Mouse (Mus musculus): Measurements from ENCODE around the gene Arl15. TPM values are rescaled to one million over a fixed set of nuclear protein-coding genes. Genes with fewer than 3 reads are reported as not detected.

Arl15 gene
- polyA plus RNA-seq, 1 experiment from 2014 or later = 18.2 TPM

DNA sequence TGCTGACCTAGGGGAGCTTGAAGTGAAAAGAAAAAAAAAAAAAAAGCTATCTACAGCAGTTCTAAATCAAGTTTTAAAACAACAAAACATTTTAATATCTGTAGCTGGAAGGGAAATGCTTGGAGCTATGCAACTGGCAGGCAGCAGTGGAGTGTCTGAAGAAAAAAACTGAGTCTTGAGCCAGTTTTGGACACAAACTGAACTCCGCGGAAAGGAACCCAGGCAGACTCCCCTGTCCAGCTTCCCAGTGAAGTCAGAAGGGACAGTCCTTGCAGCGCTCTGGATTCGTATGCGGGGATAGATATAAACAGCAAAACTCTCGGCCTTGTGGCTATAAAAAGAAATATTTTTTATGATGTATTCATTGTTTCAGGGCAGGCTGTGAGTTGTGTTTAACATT lies 155.8 kb downstream of the Arl15 start:
- no peak for ATAC-seq (ENCODE audit: low FRiP score, low TSS enrichment)
- H3K4me1 ChIP-seq (ENCODE audit: control insufficient read depth, insufficient read depth, low read length) = peaks cover 10% of the 10 kb centered on the region; the same call in 1 of the 2 replicates
- whole genome bisulfite sequencing = 69% methylated on average over 6 of the region's 6 CpGs
- no peak overlapping the region for H3K4me3 ChIP-seq (ENCODE audit: low read length)
- H3K9me3 ChIP-seq (ENCODE audit: control insufficient read depth, low read length) = no peaks in the 10 kb centered on the region
- no peaks in the 10 kb centered on the region for H3K36me3 ChIP-seq (ENCODE audit: control insufficient read depth, insufficient read depth, low read length)
- H3K27me3 ChIP-seq (ENCODE audit: control insufficient read depth, insufficient read depth, low read length) = no peaks in the 10 kb centered on the region
- H3K27ac ChIP-seq (ENCODE audit: low read depth, low read length) = 0 out of 2 replicates have a peak overlapping the region, but pooled peaks have one; percentile 47
- no peak overlapping the region for H3K9ac ChIP-seq (ENCODE audit: low read depth, low read length)
- H3K4me2 ChIP-seq (replicated peaks; ENCODE audit: low read depth, low read length) = no peak overlapping the region

DNA sequence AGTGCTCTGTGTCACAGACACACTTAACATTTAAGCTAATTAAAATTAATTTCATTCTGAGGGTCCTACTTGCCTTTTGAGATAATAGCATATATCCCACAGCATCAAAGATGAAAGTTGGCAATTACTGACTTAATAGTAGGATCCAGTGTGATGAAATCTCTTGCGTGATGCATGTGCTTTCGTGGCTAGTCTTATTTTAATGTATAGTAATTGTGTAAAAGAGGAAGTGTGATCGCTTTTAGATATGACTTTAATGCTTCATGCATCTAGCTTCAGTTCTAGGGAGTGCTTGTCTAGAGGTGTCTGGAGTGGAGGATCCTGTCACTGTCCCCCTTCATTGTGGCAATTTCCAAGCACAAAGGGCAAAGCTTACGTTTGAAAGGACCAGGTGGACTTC lies 163.1 kb downstream of the Arl15 start:
- H3K36me3 ChIP-seq (ENCODE audit: control insufficient read depth, insufficient read depth, low read length) = no peaks in the 10 kb centered on the region
- H3K4me1 ChIP-seq (ENCODE audit: control insufficient read depth, insufficient read depth, low read length) = no peaks in the 10 kb centered on the region
- H3K27ac ChIP-seq (ENCODE audit: low read depth, low read length) = no peak overlapping the region
- H3K9me3 ChIP-seq (ENCODE audit: control insufficient read depth, low read length) = no peaks in the 10 kb centered on the region
- H3K27me3 ChIP-seq (ENCODE audit: control insufficient read depth, insufficient read depth, low read length) = no peaks in the 10 kb centered on the region
- WGBS = 91% methylated on average over 4 of the region's 4 CpGs
- H3K9ac ChIP-seq (ENCODE audit: low read depth, low read length) = no peak overlapping the region
- H3K4me3 ChIP-seq (ENCODE audit: low read length) = no peak overlapping the region
- no peak overlapping the region for H3K4me2 ChIP-seq (replicated peaks; ENCODE audit: low read depth, low read length)
- no peak for ATAC-seq (ENCODE audit: low FRiP score, low TSS enrichment)

DNA sequence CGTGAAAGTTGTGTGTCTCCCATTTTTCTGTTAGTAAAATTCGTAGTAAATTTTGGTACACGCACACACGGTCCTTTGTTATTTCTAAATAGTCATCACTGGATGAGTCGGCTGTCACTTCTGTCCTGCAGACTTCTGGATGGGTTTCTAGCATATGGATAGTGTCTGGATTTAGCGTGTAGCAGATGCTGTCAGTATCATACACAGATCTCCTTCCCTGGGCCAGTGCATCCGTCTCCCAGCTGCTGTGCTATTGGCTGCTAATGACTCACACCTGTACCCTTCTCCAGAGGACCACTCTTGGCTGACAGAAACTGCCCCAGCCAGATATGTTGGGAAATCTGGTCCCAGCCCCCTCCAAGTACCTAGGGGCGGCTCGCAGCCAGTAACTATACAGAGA lies 170.6 kb downstream of the Arl15 start:
- WGBS = 90% methylated on average over 9 of the region's 9 CpGs
- Histone ChIP-seq H3K4me1 (ENCODE audit: control insufficient read depth, insufficient read depth, low read length) (no peaks in the 10 kb centered on the region), H3K27ac (ENCODE audit: low read depth, low read length) (no peak overlapping the region), H3K4me3 (ENCODE audit: low read length) (no peak overlapping the region), H3K4me2 (replicated peaks; ENCODE audit: low read depth, low read length) (no peak overlapping the region), H3K9ac (ENCODE audit: low read depth, low read length) (no peak overlapping the region), H3K36me3 (ENCODE audit: control insufficient read depth, insufficient read depth, low read length) (no peaks in the 10 kb centered on the region; the same call in 1 of the 2 replicates), H3K9me3 (ENCODE audit: control insufficient read depth, low read length) (no peaks in the 10 kb centered on the region), H3K27me3 (ENCODE audit: control insufficient read depth, insufficient read depth, low read length) (no peaks in the 10 kb centered on the region)
- no peak for ATAC-seq (ENCODE audit: low FRiP score, low TSS enrichment)

DNA sequence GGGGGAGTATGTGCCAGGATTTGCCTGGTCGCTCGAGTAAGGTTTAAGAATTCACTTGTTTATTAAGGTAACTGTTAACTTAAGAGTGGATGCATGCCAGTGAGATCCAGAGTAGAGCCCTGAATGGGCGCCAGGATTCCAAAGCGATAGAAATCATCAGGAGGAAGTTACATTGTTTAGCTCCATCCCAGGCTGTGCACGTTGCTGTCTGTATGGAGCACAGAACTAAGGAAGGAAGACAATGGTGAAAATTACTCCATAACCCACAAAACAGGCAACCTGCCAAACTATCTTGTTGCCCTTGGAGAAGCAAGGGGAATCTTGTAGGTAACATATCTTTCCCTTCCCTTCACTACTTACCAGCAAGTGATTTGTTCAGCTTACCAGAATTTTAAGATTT lies 176.4 kb downstream of the Arl15 start:
- H3K36me3 ChIP-seq (ENCODE audit: control insufficient read depth, insufficient read depth, low read length) = no peaks in the 10 kb centered on the region; the same call in 1 of the 2 replicates
- no peak for ATAC-seq (ENCODE audit: low FRiP score, low TSS enrichment)
- H3K27me3 ChIP-seq (ENCODE audit: control insufficient read depth, insufficient read depth, low read length) = no peaks in the 10 kb centered on the region
- H3K4me2 ChIP-seq (replicated peaks; ENCODE audit: low read depth, low read length) = no peak overlapping the region
- H3K27ac ChIP-seq (ENCODE audit: low read depth, low read length) = no peak overlapping the region
- WGBS = 80% methylated on average over 5 of the region's 5 CpGs
- H3K4me3 ChIP-seq (ENCODE audit: low read length) = no peak overlapping the region
- no peak overlapping the region for H3K9ac ChIP-seq (ENCODE audit: low read depth, low read length)
- no peaks in the 10 kb centered on the region for H3K9me3 ChIP-seq (ENCODE audit: control insufficient read depth, low read length)
- H3K4me1 ChIP-seq (ENCODE audit: control insufficient read depth, insufficient read depth, low read length) = no peaks in the 10 kb centered on the region

DNA sequence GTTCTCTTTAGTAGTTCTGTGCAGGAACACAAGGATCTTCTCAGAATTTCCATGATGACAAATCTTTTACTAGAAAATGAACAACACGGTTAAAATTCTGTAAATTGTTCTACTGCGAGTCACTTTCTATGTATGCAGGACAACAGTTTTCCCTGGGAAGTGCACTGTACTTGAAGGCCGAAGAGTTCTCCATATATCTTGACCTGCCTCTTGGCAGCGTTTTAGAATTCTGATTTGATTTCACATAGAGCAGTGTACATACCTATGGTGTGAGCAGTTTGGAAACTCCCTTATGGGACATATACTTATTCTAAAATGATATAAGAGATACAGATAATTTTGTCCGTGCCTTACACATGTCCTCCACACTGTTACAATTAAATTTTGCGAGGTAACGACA lies 178.1 kb downstream of the Arl15 start:
- Histone ChIP-seq H3K4me3 (ENCODE audit: low read length) (no peak overlapping the region), H3K27me3 (ENCODE audit: control insufficient read depth, insufficient read depth, low read length) (no peaks in the 10 kb centered on the region), H3K9me3 (ENCODE audit: control insufficient read depth, low read length) (no peaks in the 10 kb centered on the region), H3K4me2 (replicated peaks; ENCODE audit: low read depth, low read length) (no peak overlapping the region), H3K9ac (ENCODE audit: low read depth, low read length) (no peak overlapping the region), H3K4me1 (ENCODE audit: control insufficient read depth, insufficient read depth, low read length) (no peaks in the 10 kb centered on the region), H3K36me3 (ENCODE audit: control insufficient read depth, insufficient read depth, low read length) (no peaks in the 10 kb centered on the region; the same call in 1 of the 2 replicates), H3K27ac (ENCODE audit: low read depth, low read length) (no peak overlapping the region)
- no peak for ATAC-seq (ENCODE audit: low FRiP score, low TSS enrichment)
- WGBS = 72% methylated on average over 7 of the region's 7 CpGs

DNA sequence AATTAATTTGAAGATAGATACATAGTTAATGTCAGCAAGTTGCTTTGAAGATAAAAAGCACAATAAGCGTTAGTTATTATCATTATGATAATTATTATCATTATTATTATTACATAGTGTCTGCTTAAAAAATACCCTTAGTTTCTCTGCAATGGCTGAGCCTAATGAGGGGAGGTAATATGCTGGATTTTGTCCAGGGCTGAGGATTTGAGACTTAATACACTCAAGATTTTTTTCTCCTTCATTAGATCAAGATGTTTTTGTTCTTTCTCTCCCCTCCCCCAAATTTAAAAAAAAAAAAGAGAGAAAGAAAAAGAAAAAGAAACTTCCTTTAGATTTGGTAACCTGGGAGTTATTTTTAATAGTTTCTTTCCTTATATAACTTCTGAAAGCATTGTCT lies 180.6 kb downstream of the Arl15 start:
- H3K4me1 ChIP-seq (ENCODE audit: control insufficient read depth, insufficient read depth, low read length) = no peaks in the 10 kb centered on the region
- no peaks in the 10 kb centered on the region for H3K27me3 ChIP-seq (ENCODE audit: control insufficient read depth, insufficient read depth, low read length)
- H3K9ac ChIP-seq (ENCODE audit: low read depth, low read length) = no peak overlapping the region
- WGBS = 90% methylated on average over 1 of the region's 1 CpGs
- no peaks in the 10 kb centered on the region for H3K36me3 ChIP-seq (ENCODE audit: control insufficient read depth, insufficient read depth, low read length)
- no peaks in the 10 kb centered on the region for H3K9me3 ChIP-seq (ENCODE audit: control insufficient read depth, low read length)
- H3K27ac ChIP-seq (ENCODE audit: low read depth, low read length) = no peak overlapping the region
- H3K4me2 ChIP-seq (replicated peaks; ENCODE audit: low read depth, low read length) = no peak overlapping the region
- H3K4me3 ChIP-seq (ENCODE audit: low read length) = no peak overlapping the region
- no peak for ATAC-seq (ENCODE audit: low FRiP score, low TSS enrichment)

DNA sequence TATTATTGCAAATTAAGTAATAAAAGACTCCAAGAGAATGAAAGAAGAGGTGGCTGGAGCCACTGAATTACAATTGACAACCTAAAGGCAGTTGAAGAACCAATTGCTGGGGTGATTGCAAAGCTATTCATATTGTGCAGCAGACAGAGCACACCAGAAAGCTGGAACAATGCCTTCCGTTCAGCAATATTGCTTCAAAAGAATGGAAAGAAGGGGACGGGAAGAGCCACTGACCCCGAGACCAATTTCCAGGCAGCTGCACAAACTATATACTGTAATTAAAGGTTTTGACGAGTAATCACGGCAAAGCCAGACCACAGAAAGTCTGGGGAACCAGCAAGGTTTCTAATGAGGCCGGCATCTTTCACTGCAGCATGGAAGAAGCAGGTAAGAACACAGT lies 181.4 kb downstream of the Arl15 start:
- H3K9me3 ChIP-seq (ENCODE audit: control insufficient read depth, low read length) = no peaks in the 10 kb centered on the region
- ATAC-seq (ENCODE audit: low FRiP score, low TSS enrichment) = no peak
- no peak overlapping the region for H3K27ac ChIP-seq (ENCODE audit: low read depth, low read length)
- no peaks in the 10 kb centered on the region; the same call in 1 of the 2 replicates for H3K4me1 ChIP-seq (ENCODE audit: control insufficient read depth, insufficient read depth, low read length)
- H3K4me3 ChIP-seq (ENCODE audit: low read length) = no peak overlapping the region
- no peaks in the 10 kb centered on the region for H3K36me3 ChIP-seq (ENCODE audit: control insufficient read depth, insufficient read depth, low read length)
- no peaks in the 10 kb centered on the region for H3K27me3 ChIP-seq (ENCODE audit: control insufficient read depth, insufficient read depth, low read length)
- H3K9ac ChIP-seq (ENCODE audit: low read depth, low read length) = no peak overlapping the region
- H3K4me2 ChIP-seq (replicated peaks; ENCODE audit: low read depth, low read length) = no peak overlapping the region
- 66% methylated on average over 6 of the region's 6 CpGs for WGBS

DNA sequence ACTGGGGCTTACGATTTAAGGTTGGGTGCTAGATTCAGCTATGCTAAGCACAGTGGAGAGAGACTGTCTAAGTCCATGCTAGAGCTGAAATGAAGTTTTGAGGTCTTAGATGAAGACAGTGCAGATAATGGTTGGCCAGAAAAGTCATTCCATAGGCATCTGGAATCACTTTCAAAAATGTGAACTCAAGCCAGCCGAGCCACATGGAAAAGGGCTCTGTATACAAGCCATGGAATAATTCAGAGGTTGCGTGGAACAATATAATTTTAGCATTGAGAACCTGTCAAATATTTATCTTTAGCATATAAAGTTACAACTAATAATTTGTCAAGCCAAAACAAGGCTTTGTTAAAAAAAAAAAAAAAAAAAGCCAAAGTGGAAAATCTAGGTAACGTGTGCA lies 182.6 kb downstream of the Arl15 start:
- H3K27me3 ChIP-seq (ENCODE audit: control insufficient read depth, insufficient read depth, low read length) = no peaks in the 10 kb centered on the region
- no peak overlapping the region for H3K9ac ChIP-seq (ENCODE audit: low read depth, low read length)
- ATAC-seq (ENCODE audit: low FRiP score, low TSS enrichment) = no peak
- no peak overlapping the region for H3K4me2 ChIP-seq (replicated peaks; ENCODE audit: low read depth, low read length)
- H3K9me3 ChIP-seq (ENCODE audit: control insufficient read depth, low read length) = no peaks in the 10 kb centered on the region
- no peak overlapping the region for H3K4me3 ChIP-seq (ENCODE audit: low read length)
- 96% methylated on average over 4 of the region's 4 CpGs for WGBS
- peaks cover 6% of the 10 kb centered on the region; the same call in 1 of the 2 replicates for H3K4me1 ChIP-seq (ENCODE audit: control insufficient read depth, insufficient read depth, low read length)
- H3K27ac ChIP-seq (ENCODE audit: low read depth, low read length) = no peak overlapping the region
- no peaks in the 10 kb centered on the region for H3K36me3 ChIP-seq (ENCODE audit: control insufficient read depth, insufficient read depth, low read length)

DNA sequence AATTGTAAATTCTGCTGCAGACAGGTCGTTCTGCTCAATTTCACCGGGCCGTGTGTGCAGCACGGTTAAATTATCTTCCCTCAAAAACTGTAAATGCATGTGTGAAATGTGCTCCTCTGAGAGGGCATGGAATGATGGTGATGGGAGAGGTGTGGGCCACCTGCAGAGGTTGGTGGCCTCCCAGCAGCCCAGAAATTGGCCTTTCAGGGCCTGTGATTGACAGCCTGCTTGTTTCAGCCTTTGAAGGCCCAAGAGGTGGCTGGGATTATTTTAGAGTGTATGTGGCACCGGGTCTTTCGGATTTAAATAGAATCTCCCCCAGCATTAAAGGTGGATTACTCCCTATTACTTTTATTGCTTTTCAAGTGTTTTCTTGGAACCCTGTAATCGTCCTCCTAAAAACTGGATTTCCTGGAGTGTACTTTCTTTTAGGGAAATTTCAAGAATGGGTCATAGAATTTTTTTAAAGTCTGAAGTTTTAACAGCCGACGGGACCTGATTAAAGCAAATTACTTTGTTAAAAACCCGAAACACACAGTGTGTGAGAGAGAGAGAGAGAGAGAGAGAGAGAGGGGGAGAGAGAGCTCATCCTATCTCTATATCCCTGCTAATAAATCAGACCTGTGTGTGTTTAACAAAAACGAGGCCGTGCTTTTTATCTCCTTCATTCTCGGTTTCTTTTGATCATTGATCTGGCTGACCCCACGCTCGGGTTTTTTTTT lies 186.6 kb downstream of the Arl15 start:
- peak; percentile 68 for ATAC-seq (ENCODE audit: low FRiP score, low TSS enrichment)
- 0 out of 2 replicates have a peak overlapping the region, but pooled peaks have one; percentile 24 for H3K27ac ChIP-seq (ENCODE audit: low read depth, low read length)
- H3K4me3 ChIP-seq (ENCODE audit: low read length) = no peak overlapping the region
- H3K36me3 ChIP-seq (ENCODE audit: control insufficient read depth, insufficient read depth, low read length) = no peaks in the 10 kb centered on the region
- peak overlapping the region; percentile 30 for H3K4me2 ChIP-seq (replicated peaks; ENCODE audit: low read depth, low read length)
- no peaks in the 10 kb centered on the region for H3K27me3 ChIP-seq (ENCODE audit: control insufficient read depth, insufficient read depth, low read length)
- H3K9ac ChIP-seq (ENCODE audit: low read depth, low read length) = no peak overlapping the region
- H3K4me1 ChIP-seq (ENCODE audit: control insufficient read depth, insufficient read depth, low read length) = peaks cover 7% of the 10 kb centered on the region; the same call in 1 of the 2 replicates
- H3K9me3 ChIP-seq (ENCODE audit: control insufficient read depth, low read length) = no peaks in the 10 kb centered on the region
- 17% methylated on average over 15 of the region's 15 CpGs for WGBS
